Mouse (Mus musculus) cerebellum, adult 11 months (tissue): ENCODE results near the gene Jhy.

Experiments
- DNase-seq: peaks from one replicate; pipeline ENCODE4 v3.0.0; 2022

Gene Jhy

GRCm38 (mm10) chr9:40917871-40918613 is 45.9 kb downstream of the Jhy start:
- no peak for DNase-seq

- no peak for DNase-seq
Measured at GRCm38 (mm10) chr9:40908915-40909314, 55.0 kb downstream of the Jhy start.

DNA sequence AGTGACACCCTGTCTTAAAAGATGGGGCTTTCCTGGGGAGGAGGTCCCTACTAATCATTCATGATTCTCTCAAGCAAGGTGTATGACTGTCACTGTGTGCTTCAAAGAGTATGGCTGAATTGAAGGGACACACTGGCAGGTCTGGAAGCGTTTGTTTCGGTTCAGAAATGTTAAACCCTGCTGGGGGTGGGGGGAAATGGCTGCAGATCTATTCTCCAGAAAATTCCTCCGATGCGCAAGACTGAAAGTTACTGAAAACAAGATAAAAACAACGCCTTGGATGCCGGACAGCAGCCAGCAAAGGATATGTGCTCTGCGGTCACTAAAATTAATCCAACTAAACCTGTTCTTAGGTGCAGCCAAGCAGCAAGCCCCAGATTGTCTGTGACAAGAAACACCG is 55.5 kb downstream of the Jhy start:
- DNase-seq = no peak

DNA sequence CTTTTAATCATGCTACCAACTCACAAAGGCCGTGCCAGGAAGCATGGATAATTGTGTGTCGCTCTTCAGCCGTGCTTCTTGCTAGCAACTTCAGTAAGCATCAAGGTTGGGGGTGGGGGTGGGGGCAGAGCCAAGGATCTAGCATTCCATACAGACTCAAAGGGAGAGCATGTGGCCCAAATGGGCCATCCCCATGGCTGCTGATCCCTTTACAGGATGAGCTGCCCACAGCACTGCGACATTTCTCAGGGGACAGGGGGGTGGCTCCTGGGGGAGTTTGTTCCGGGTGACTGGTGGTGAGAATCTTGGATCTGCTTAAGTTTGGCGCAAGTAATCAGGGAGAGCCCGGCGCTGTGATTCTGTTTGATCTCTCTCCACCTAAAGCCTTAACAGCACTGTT is 56.5 kb downstream of the Jhy start:
- DNase-seq = no peak

GRCm38 (mm10) chr9:40892456-40892855 is 71.5 kb downstream of the Jhy start:
- no peak for DNase-seq

DNA sequence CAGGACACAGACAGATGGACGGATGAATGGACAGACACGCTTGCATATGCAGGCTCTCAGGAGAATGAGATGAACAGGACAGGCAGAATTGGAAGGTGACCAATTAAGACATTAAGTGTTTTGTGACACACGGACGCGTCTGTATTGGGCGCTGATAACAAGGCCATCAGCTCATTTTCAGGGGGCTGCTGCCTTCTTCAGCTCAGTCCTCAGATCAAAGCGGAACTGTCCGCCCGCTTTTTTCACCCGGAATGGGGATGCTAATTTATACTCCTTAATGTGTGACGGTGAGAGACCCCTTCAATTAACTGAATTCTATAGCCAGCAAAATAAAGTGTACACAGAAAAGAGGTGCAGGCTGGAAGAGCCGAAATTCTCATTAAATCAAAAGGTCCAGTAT is 74.5 kb downstream of the Jhy start:
- no peak for DNase-seq

DNA sequence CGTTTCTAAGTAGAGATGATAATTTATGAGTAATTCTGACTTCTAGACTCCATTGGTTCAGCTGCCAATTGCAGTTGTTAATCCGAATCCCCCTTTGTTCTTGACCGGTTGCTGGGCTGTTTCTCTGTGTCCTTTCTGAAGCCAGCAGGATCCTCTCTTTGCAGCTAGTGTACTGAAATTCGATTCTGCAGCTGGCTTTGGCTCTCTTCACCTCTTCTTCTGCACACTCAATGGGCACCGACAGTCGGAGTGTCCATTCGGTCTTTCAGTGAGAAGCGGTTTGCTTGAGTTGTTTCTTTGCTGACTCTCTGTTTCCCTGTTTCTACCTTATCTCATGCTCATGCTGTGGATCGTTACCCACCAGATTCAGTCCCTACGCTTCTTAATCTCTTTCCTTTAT is 78.2 kb downstream of the Jhy start:
- DNase-seq = no peak

DNA sequence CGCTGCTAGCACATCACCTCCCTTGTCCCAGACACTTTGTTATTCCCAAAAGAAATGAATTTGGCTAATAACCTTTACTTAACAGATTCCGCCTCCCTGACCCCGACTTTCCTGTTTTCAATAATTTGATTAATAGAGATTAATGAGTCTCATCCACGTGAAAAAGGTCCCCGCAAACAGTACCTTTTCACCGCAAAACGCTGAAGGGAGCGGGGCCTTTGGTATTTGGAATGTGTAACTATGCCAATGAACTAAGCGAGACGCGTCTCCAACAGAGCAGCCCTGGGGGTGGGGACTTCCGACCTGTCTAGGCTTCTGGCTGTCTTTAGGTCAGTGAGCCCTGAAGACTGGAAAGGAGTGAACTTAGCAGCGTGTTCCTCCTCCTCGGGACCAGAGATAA is 84.9 kb downstream of the Jhy start:
- DNase-seq = no peak

- no peak for DNase-seq
Measured at GRCm38 (mm10) chr9:40878291-40878945, 85.5 kb downstream of the Jhy start.

- no peak for DNase-seq
Measured at GRCm38 (mm10) chr9:40877881-40878235, 86.1 kb downstream of the Jhy start.

DNA sequence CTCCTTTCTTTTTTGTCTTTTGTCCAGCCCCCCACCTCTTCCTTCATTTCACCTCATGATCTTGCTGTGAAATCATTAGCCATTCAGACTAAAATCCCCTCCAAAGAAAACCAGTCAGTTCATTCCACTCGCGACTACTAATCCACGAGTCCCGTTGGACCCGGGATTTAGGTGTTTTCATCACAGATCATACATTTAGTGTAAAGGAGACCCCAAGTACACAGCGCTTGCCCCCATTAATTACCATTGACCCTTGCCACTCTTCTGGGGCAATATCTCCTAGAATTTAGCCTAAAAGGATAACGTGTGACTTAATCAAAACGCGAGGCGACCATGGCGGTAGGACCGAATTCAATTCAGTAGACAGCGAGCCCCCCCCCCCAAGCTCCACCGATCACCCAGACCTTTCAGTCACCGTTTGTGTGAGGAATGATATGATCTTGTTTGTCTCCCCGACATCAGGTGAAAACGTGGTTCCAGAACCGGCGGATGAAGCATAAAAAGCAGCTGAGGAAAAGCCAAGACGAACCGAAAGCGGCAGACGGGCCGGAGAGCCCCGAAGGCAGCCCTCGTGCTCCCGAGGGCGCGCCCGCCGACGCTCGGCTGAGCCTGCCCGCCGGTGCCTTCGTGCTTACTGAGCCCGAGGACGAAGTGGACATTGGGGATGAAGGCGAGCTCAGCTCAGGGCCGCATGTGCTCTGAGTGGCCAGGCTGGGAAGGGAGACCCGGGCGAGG is 86.6 kb downstream of the Jhy start:
- DNase-seq = no peak

GRCm38 (mm10) chr9:40876693-40877092 is 87.2 kb downstream of the Jhy start:
- DNase-seq = no peak

- DNase-seq = no peak
Measured at GRCm38 (mm10) chr9:40876164-40876563, 87.8 kb downstream of the Jhy start.

GRCm38 (mm10) chr9:40875431-40875830 is 88.5 kb downstream of the Jhy start:
- no peak for DNase-seq

DNA sequence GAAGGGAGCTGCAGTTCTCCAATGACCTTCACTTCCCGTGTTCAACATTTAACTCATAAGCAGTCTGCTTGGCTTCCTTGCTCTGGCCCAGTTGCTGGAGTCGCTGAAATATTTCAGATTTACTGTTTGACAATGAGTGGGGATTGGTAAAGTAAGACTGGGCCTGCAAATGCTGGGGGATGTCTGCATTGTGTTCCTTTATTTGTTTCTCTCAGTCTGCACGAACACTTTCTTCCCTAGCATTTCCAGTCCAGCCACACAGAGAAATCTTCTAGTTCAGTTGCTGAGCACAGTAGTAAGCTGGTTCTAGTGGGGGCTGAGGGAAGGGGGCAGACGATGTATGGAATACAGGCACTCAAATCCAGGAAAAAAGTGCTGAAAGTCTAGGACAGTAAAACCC is 89.0 kb downstream of the Jhy start:
- DNase-seq = no peak

DNA sequence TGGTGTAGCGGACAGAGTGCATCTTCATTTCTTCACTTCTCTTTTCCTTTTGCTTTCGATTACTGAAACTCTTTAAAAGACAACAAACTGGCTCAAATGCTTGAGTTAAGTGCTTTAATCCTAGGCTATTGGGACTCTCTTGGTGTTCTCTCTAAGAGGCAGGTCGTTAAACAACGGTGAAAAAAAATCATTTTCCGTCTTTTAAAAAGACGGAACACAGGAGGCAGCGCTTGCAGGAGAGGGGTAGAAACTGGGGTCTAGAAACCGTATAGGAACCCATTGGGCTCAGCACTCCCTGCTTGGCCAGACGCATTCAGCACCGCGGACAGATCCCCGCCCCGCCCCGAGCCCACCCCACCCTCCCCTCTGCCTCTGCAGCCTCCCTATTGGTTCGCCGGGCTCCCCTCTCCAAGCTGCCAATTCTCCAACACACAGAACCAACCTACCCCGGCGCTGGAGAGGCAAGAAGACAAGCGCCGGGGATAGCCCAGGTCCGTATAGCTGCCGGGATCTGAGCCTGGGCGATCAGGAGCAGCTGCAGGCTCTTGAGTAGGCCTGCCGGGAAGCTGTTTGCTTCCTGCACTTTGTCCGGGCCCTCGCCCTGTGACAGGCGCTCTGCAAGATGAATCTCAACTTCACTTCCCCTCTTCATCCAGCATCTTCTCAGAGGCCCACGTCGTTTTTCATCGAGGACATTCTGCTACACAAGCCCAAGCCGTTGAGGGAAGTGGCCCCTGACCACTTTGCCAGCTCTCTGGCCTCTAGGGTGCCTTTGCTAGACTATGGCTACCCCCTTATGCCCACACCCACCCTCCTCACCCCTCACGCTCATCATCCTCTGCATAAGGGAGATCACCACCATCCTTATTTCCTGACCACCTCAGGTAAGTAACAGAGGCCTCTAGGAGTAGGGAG is 90.1 kb downstream of the Jhy start, which contains the start of gene Bsx:
Gene Bsx (plus strand): TSS at position 572 of the 915 bp plus-strand sequence.
- DNase-seq = no peak

DNA sequence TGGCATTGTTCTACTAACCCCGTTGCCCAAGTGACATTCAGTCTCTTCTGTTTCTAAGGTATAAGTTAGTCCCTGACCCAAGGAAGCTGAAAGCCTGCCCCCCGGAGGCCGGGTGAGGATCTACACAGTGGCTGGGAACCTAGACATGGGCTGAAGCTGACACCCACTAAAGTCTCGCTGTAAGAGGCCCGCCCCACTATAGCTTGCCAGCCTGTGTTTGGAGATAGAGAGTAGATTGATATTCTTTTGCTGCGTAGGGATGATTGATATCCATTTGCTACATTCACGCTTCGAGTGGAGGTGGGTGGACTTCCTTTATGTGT is 91.8 kb downstream of the Jhy start:
- DNase-seq = no peak

- no peak for DNase-seq
Measured at GRCm38 (mm10) chr9:40871369-40872155, 92.4 kb downstream of the Jhy start.

- DNase-seq = no peak
Measured at GRCm38 (mm10) chr9:40870331-40870730, 93.6 kb downstream of the Jhy start.

- no peak for DNase-seq
Measured at GRCm38 (mm10) chr9:40859196-40859595, 104.7 kb downstream of the Jhy start.

GRCm38 (mm10) chr9:40858461-40859160 is 105.3 kb downstream of the Jhy start:
- no peak for DNase-seq

- no peak for DNase-seq
Measured at GRCm38 (mm10) chr9:40851515-40851914, 112.4 kb downstream of the Jhy start.
